Mouse (Mus musculus): ENCODE measurements at regions not wholly inside any gene's neighbourhood (a gene's known extent, or its start where the extent isn't known, plus 50 kb on each side); places are given as distances from the start of the nearest gene placed in this dataset.
A peak's percentile ranks its signal among the peaks of the same experiment; 100 is the strongest.

DNA sequence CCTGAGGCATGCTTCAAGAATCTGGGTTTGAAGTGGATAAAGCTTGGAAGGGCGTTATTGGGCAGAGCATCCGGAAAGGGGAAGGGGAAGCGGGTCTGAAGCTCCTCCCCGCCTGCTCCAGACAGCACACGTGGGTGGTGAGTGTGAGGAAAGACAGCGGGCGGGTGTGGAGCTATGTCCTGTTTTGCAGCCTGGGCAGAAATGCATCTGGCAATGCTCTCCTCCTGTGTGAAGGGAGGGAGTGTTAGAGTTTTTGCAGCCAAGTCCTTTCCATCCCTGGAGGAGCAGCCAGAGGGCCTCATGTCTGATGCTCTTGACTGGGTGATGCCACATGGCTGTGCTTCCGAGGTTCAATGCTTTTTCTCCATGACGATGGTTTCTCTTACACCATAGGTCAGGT lies 73.4 kb upstream of the Fndc3a start:
- peak in 1 of 2 experiments; percentile 16 for DNase-seq (ENCODE audit: low spot score in 2 of 2)

- no peak for DNase-seq (ENCODE audit: low spot score in 2 of 2)
Measured at GRCm38 (mm10) chr14:72779446-72779845, 69.6 kb upstream of the Fndc3a start.

DNA sequence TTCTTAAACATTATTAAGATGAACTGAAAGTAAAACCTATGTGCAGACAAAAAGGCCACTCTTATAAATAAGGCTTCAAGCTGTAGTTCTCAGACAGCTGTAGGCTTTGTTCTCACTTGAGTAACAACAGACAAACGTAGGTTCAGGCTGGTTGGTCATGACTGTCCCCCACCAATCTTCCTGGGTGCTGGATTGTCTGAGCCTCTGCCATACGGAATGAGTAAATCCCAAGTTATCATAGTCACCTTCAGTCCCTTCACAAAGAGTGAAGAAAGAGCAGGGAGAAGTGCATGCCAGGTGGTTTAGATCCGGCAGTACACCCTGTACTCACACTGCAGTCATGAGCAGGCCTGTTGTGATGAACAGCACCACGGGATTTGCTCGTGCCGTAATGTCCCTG lies 69.0 kb upstream of the Fndc3a start:
- no peak for DNase-seq (ENCODE audit: low spot score in 2 of 2)

- DNase-seq (ENCODE audit: low spot score in 2 of 2), result no peak
Measured at GRCm38 (mm10) chr14:72777927-72778560, 68.2 kb upstream of the Fndc3a start.

DNA sequence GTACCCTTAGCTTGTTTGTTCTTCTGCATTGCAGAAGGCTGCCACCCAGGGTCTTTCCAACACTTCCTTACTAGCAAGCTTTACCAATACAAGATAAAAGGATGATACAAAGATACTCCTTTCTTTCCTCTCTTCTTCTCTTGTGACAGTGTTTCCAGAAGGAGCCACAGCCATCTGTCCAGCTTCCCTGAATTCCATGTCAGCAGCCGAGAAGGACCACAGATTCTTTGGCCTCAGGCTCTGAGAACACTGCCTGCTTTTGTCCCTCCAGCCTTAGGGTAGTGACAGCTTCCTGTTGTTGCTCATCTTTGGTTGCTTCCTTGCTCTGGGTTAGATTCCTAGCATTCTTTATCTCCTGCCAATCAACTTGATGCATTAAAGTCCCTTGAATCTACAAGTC lies 60.4 kb upstream of the Fndc3a start:
- DNase-seq (ENCODE audit: low spot score in 2 of 2), result no peak

GRCm38 (mm10) chr14:72760123-72760522 lies 50.3 kb upstream of the Fndc3a start:
- DNase-seq (ENCODE audit: low spot score in 2 of 2), result no peak

Data from gastrocnemius, postnatal 4 days (tissue).